Mouse (Mus musculus) cerebellum, adult 2 months (tissue): ENCODE measurements around the gene Trpm8. TPM values are rescaled to one million over a fixed set of nuclear protein-coding genes. Genes with fewer than 3 reads are reported as not detected.

Source experiments
- DNase-seq, 2 experiments: peaks; one replicate each; pipeline ENCODE4 v3.0.0; 2021
- H3K27ac ChIP-seq: fragments of 200-500 bp; 2 replicates; pipeline ENCODE4 v1.5.1; 2012; ENCODE audit warnings: low read length, control low read depth, inconsistent platforms; ENCODE audit not compliant: insufficient read depth
- H3K27me3 ChIP-seq: fragments of 200-500 bp; 2 replicates; pipeline ENCODE4 v1.6.1; 2012; ENCODE audit warnings: inconsistent platforms, mild to moderate bottlenecking, low read length, moderate library complexity; ENCODE audit not compliant: control insufficient read depth, insufficient read depth
- H3K4me1 ChIP-seq: fragments of 200-500 bp; 2 replicates; pipeline ENCODE4 v1.6.1; 2011; ENCODE audit warnings: low read length; ENCODE audit not compliant: control insufficient read depth, insufficient read depth
- H3K4me3 ChIP-seq: fragments of 200-500 bp; replicated peaks from 2 replicates; pipeline ENCODE3; 2011; ENCODE audit warnings: mild to moderate bottlenecking, low read depth, low read length, control low read depth; ENCODE audit not compliant: insufficient read depth
- CTCF ChIP-seq: fragments of 200-500 bp; IDR thresholded peaks from 2 replicates; pipeline ENCODE4 v1.5.1; 2011; ENCODE audit warnings: low read depth, mild to moderate bottlenecking, control low read depth, low read length, moderate library complexity, borderline replicate concordance; ENCODE audit not compliant: insufficient read depth
- POLR2A ChIP-seq: fragments of 200-500 bp; IDR thresholded peaks from 2 replicates; pipeline ENCODE4 v1.6.1; 2011; ENCODE audit warnings: low read length, control low read depth, borderline replicate concordance; ENCODE audit not compliant: insufficient read depth
- WGBS: fragments of 180-500 bp; shearing (Covaris S2); methylation state at CpG from one replicate; pipeline ENCODE4 v1.1.7; 2018; 5-methylcytosine and 5-hydroxymethylcytosine counted together
- polyA plus RNA-seq: library from polyadenylated mRNA; depleted of rRNA; stranded (reverse); fragments of >200 nt; gene quantifications from 2 replicates; pipeline ENCODE4 v1.2.3, GENCODE M21; 2012

Trpm8 gene
- polyA plus RNA-seq, 1 experiment = 0.49 TPM

- Histone ChIP-seq H3K27ac (no peak overlapping the region), H3K27me3 (no peaks in the 10 kb centered on the region), H3K4me1 (no peaks in the 10 kb centered on the region), H3K4me3 (no peak overlapping the region)
- no peak for TF ChIP-seq POLR2A
- TF ChIP-seq CTCF = no peak
- no peak for DNase-seq
- WGBS = 50% methylated on average over 3 of the region's 3 CpGs
Measured at GRCm38 (mm10) chr1:88232664-88233380, 44.6 kb upstream of the Trpm8 start.

GRCm38 (mm10) chr1:88233421-88234247 lies 43.8 kb upstream of the Trpm8 start:
- H3K4me1 ChIP-seq = no peaks in the 10 kb centered on the region
- no peaks in the 10 kb centered on the region for H3K27me3 ChIP-seq
- WGBS = 65% methylated on average over 14 of the region's 14 CpGs
- H3K4me3 ChIP-seq = no peak overlapping the region
- TF ChIP-seq CTCF (no peak), POLR2A (no peak)
- DNase-seq = no peak
- H3K27ac ChIP-seq = no peak overlapping the region

GRCm38 (mm10) chr1:88234248-88234610 lies 43.2 kb upstream of the Trpm8 start:
- no peak overlapping the region for H3K27ac ChIP-seq

GRCm38 (mm10) chr1:88234646-88235045 lies 42.8 kb upstream of the Trpm8 start:
- H3K4me1 ChIP-seq = no peaks in the 10 kb centered on the region
- TF ChIP-seq CTCF (no peak), POLR2A (no peak)
- no peak overlapping the region for H3K4me3 ChIP-seq
- no peak overlapping the region for H3K27ac ChIP-seq
- 39% methylated on average over 5 of the region's 5 CpGs for WGBS
- DNase-seq = no peak
- H3K27me3 ChIP-seq = no peaks in the 10 kb centered on the region

More at GRCm38 (mm10) chr1:88234248-88234610, 43.2 kb upstream of the Trpm8 start:
- Histone ChIP-seq H3K4me1 (no peaks in the 10 kb centered on the region), H3K27me3 (no peaks in the 10 kb centered on the region), H3K4me3 (no peak overlapping the region)
- no peak for TF ChIP-seq POLR2A
- no peak for TF ChIP-seq CTCF
- 57% methylated on average over 4 of the region's 4 CpGs for WGBS
- DNase-seq = no peak

GRCm38 (mm10) chr1:88235046-88235893 lies 42.2 kb upstream of the Trpm8 start:
- no peak for DNase-seq
- TF ChIP-seq CTCF (no peak), POLR2A (no peak)
- WGBS = 59% methylated on average over 11 of the region's 11 CpGs

GRCm38 (mm10) chr1:88235894-88236415 lies 41.5 kb upstream of the Trpm8 start:
- H3K4me3 ChIP-seq = no peak overlapping the region
- H3K27me3 ChIP-seq = no peaks in the 10 kb centered on the region
- H3K4me1 ChIP-seq = no peaks in the 10 kb centered on the region
- no peak for DNase-seq
- H3K27ac ChIP-seq = no peak overlapping the region
- no peak for TF ChIP-seq CTCF
- TF ChIP-seq POLR2A = no peak
- WGBS = 49% methylated on average over 4 of the region's 4 CpGs

More at GRCm38 (mm10) chr1:88235046-88235893, 42.2 kb upstream of the Trpm8 start:
- no peaks in the 10 kb centered on the region for H3K27me3 ChIP-seq
- H3K4me1 ChIP-seq = no peaks in the 10 kb centered on the region
- H3K4me3 ChIP-seq = no peak overlapping the region
- H3K27ac ChIP-seq = no peak overlapping the region

- H3K4me3 ChIP-seq = no peak overlapping the region
- H3K4me1 ChIP-seq = no peaks in the 10 kb centered on the region
- no peaks in the 10 kb centered on the region for H3K27me3 ChIP-seq
- no peak for DNase-seq
- no peak overlapping the region for H3K27ac ChIP-seq
- TF ChIP-seq POLR2A (no peak), CTCF (no peak)
- 72% methylated on average over 5 of the region's 5 CpGs for WGBS
Measured at GRCm38 (mm10) chr1:88237311-88237710, 40.1 kb upstream of the Trpm8 start.
